Mouse (Mus musculus): Measurements from ENCODE around the gene Cntd1.
"Not testable (repeated sequence)": the region's sequence is repeated elsewhere in the genome, so short reads cannot be mapped to it uniquely, and the experiment has no call there.

Cntd1 gene

GRCm38 (mm10) chr11:101283805-101284204 lies 5.0 kb downstream of the Cntd1 start:
- DNase-seq (ENCODE audit: low spot score in 2 of 2) = no peak

GRCm38 (mm10) chr11:101287306-101287705 lies 8.5 kb downstream of the Cntd1 start:
- no peak for DNase-seq (ENCODE audit: low spot score in 2 of 2)

DNA sequence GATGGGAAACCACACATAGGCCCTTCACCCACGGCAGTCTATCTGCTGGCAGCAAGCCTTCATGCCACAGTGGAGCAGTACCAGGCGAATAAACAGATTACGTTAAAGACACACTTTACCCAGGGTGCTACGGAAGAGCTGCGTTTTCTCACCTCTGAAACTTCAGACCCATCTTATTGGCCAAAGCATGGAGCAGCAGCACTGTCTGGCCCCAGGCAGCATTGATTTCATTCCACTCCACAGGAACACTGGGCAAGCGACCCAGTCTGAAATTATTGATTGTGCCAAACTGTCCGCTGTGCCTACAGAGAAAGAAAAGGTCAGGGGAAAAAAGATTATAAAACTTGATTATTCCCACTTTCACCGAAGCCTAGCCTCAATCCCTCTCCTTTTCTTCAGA lies 12.4 kb downstream of the Cntd1 start:
- no peak for DNase-seq (ENCODE audit: low spot score in 2 of 2)

GRCm38 (mm10) chr11:101295191-101295590 lies 16.4 kb downstream of the Cntd1 start:
- no peak for DNase-seq (ENCODE audit: low spot score in 2 of 2)

DNA sequence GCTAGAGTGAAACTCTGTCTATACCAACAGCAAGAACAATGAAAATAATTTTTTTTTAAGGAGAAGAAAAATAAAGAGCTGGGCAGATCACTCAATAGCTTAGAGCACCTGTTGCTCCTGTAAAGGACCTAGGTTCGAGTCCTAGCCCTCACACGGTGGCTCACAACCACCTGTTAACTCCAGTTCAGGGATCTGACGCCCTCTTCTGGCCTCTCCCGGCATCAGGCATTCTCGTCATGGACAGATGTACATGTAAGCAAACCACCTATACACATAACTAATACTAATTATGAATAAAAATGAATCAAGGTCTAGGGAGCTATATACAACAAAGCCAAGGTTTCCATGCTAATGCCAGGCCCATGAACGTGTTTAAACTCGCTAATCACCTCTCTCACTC lies 22.1 kb downstream of the Cntd1 start:
- DNase-seq (ENCODE audit: low spot score in 2 of 2) = no peak

GRCm38 (mm10) chr11:101301299-101302003 lies 22.6 kb downstream of the Cntd1 start:
- no peak for DNase-seq (ENCODE audit: low spot score in 2 of 2)

DNA sequence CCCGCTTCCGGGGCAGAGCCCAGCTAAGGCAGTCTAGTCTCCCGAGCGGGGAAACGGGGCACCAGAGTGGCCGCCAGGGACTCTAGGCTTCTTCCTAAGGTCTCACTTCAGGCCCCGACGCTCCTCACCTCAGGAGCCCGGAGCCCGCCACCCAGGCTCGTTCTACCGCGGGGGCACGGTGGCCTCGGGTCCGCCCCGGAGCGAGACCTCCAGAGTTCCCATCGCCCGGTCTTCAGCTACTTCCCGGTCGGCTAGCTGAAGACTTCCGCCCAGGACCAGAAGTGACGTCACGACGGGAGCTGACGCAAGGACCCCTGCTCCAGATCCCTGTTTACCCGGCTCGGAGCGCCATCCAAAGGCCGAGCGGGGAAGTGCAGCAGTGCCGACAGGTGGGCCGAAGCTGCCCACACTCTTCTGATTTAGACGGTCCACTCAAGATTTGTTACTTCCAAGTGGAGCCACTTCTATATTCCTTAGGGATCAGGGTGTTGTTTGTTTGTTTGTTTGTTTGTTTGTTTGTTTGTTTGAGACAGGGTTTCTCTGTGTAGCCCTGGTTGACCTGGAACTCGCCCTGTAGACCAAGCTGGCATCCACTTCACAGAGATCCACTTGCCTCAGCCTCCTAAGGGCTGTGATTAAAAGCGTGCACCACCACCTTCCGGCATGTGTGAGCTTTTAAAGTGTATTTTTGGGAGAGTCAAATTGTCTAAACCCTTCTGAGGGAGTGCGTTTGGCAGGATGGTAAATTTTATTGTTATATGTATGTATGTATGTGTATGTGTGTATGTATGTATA lies 23.4 kb downstream of the Cntd1 start, which contains the start of gene Becn1:
Becn1 (minus strand) TSS at position 283 of the 795 bp plus-strand sequence.
- peak; percentile 89 to 96 for DNase-seq (ENCODE audit: low spot score in 2 of 2)

- no peak for DNase-seq (ENCODE audit: low spot score in 2 of 2)
Observed at GRCm38 (mm10) chr11:101307744-101308143, 28.9 kb downstream of the Cntd1 start.

- no peak for DNase-seq (ENCODE audit: low spot score in 2 of 2)
Observed at GRCm38 (mm10) chr11:101311083-101311482, 32.3 kb downstream of the Cntd1 start.

GRCm38 (mm10) chr11:101312150-101312549 lies 33.3 kb downstream of the Cntd1 start:
- DNase-seq (ENCODE audit: low spot score in 2 of 2) = no peak

GRCm38 (mm10) chr11:101314567-101314966 lies 35.8 kb downstream of the Cntd1 start:
- no peak for DNase-seq (ENCODE audit: low spot score in 2 of 2)

GRCm38 (mm10) chr11:101315082-101315650 lies 36.4 kb downstream of the Cntd1 start:
- DNase-seq (ENCODE audit: low spot score in 2 of 2) = no peak

GRCm38 (mm10) chr11:101315665-101316500 lies 37.1 kb downstream of the Cntd1 start, which contains the start of gene Psme3:
Gene Psme3, plus strand, starts transcription at chr11:101316213.
- DNase-seq (ENCODE audit: low spot score in 2 of 2) = peak; percentile 85 to 92

DNA sequence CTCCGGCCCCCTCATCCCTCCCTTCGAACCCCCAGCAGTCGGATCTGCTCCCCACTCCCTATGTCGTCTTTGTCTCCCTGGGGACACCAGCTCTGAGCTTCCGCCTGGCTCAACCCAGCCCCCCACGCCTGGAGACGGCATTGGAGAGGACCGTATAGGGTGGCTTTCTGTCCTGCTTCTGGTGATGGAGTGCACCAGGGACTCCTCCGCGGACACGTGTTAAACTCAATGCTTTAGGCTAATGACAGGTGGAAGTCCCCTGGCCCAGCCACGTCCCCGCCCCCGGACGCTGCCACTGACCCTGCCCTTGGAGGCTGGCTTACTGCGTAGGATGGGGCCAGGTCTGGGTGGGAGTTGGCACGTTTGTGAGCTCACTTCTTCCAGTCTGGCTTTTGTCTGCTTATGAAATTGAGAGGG lies 37.7 kb downstream of the Cntd1 start:
- DNase-seq (ENCODE audit: low spot score in 2 of 2) = peak; percentile 18 to 31

- DNase-seq (ENCODE audit: low spot score in 2 of 2) = peak in 1 of 2 experiments; percentile 62
Observed at GRCm38 (mm10) chr11:101323609-101324008, 44.8 kb downstream of the Cntd1 start.

- DNase-seq (ENCODE audit: low spot score in 2 of 2) = no peak
Observed at GRCm38 (mm10) chr11:101324763-101325162, 46.0 kb downstream of the Cntd1 start, which contains the start of gene Aoc2. Gene Aoc2, plus strand, starts transcription at chr11:101325063.

GRCm38 (mm10) chr11:101325201-101325600 lies 46.4 kb downstream of the Cntd1 start:
- not testable (repeated sequence) for DNase-seq (ENCODE audit: low spot score in 2 of 2)

DNA sequence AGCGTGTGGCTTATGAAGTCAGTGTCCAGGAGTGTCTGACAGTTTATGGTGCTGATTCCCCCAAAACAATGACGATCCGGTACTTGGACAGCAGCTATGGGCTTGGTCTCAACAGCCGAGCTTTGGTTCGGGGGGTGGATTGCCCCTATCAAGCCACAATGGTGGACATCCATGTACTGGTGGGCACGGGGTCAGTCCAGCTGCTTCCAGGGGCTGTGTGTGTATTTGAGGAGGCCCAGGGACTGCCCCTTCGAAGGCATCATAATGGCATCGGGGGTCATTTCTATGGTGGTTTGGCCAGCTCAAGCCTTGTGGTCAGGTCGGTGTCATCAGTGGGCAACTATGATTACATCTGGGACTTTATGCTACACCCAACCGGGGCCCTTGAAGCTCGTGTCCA lies 47.3 kb downstream of the Cntd1 start:
- DNase-seq (ENCODE audit: low spot score in 2 of 2) = no peak

- no peak for DNase-seq (ENCODE audit: low spot score in 2 of 2)
Observed at GRCm38 (mm10) chr11:101327311-101327710, 48.5 kb downstream of the Cntd1 start.

DNA sequence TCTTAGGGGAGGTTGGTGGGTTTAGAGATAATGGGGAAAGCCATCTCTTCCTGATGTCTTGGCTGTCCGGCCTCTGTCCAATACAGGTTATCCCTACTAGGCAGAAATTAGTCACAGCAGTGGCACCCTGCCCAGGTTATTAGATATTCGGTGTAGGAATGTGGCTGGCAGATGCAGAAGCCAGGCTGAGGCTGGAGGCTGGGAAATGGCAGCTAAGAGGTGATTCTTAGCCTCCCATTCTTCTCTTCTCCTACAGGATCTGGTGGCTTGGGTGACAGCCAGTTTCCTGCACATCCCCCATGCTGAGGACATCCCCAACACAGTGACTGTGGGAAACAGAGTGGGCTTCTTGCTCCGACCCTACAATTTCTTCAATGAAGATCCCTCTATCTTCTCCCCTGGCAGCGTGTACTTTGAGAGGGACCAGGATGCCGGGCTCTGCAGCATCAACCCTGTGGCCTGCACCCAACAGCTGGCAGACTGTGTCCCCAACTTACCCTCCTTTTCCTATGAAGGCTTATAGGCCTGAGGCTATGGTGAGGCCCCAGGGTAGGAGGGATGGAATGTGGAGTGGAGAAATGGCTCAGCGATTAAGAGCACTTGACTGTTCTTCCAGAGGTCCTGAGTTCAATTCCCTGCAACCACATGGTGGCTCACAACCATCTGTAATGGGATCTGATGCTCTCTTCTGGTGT lies 50.3 kb downstream of the Cntd1 start:
- peak in 1 of 2 experiments; percentile 20 for DNase-seq (ENCODE audit: low spot score in 2 of 2)
